Mouse (Mus musculus) midbrain, postnatal 0 days (tissue): ENCODE measurements around the gene Caly. TPM values are rescaled to one million over a fixed set of nuclear protein-coding genes. Genes with fewer than 3 reads are reported as not detected.

Source experiments
- ATAC-seq: fragments of 200-750 bp; cut with Nextera tagmentation; 2 replicates; pipeline ENCODE4 v1.8.0; 2017; ENCODE audit warnings: moderate number of reproducible peaks, mild to moderate bottlenecking, moderate TSS enrichment, moderate library complexity; ENCODE audit not compliant: low FRiP score
- DNase-seq: peaks from one replicate; pipeline ENCODE4 v3.0.0-alpha.2; 2015; ENCODE audit warnings: low spot score
- H3K27ac ChIP-seq: fragments of 300-500 bp; sonication (generic); 2 replicates; pipeline ENCODE4 v1.5.1; 2014; ENCODE audit warnings: low read depth, mild to moderate bottlenecking, low read length, mixed read lengths
- H3K27me3 ChIP-seq: fragments of 300-500 bp; sonication (generic); 2 replicates; pipeline ENCODE4 v1.6.1; 2014; ENCODE audit warnings: low read length, control low read depth, mixed read lengths; ENCODE audit not compliant: insufficient read depth
- H3K36me3 ChIP-seq: fragments of 300-500 bp; sonication (generic); 2 replicates; pipeline ENCODE4 v1.6.1; 2014; ENCODE audit warnings: low read length, control low read depth, mixed read lengths; ENCODE audit not compliant: insufficient read depth
- H3K4me1 ChIP-seq: fragments of 300-500 bp; sonication (generic); 2 replicates; pipeline ENCODE4 v1.6.1; 2014; ENCODE audit warnings: mild to moderate bottlenecking, control low read depth, antibody characterized with exemption, low read length, mixed read lengths; ENCODE audit not compliant: insufficient read depth
- H3K4me2 ChIP-seq: fragments of 300-500 bp; sonication (generic); 2 replicates; pipeline ENCODE4 v1.6.1; 2014; ENCODE audit warnings: low read depth, mild to moderate bottlenecking, low read length, mixed read lengths; ENCODE audit not compliant: poor library complexity, severe bottlenecking
- H3K4me3 ChIP-seq: fragments of 300-500 bp; sonication (generic); 2 replicates; pipeline ENCODE4 v1.5.1; 2014; ENCODE audit warnings: low read depth, mild to moderate bottlenecking, low read length, moderate library complexity
- H3K9ac ChIP-seq: fragments of 300-500 bp; sonication (generic); replicated peaks from 2 replicates; pipeline ENCODE4 v1.6.1; 2014; ENCODE audit warnings: mild to moderate bottlenecking, low read length, moderate library complexity, mixed read lengths; ENCODE audit not compliant: poor library complexity, severe bottlenecking
- H3K9me3 ChIP-seq: fragments of 300-500 bp; sonication (generic); 2 replicates; pipeline ENCODE4 v1.6.1; 2016; ENCODE audit warnings: low read length, control low read depth
- CTCF ChIP-seq: IDR thresholded peaks from 2 replicates; pipeline ENCODE4 v1.5.1; 2016; ENCODE audit warnings: antibody characterized with exemption, mild to moderate bottlenecking
- WGBS: fragments of 180-500 bp; shearing (Covaris S2); extraction: QIAGEN DNeasy Blood & Tissue Kit; methylation state at CpG from one replicate; pipeline ENCODE4 v1.1.7; 2014; 5-methylcytosine and 5-hydroxymethylcytosine counted together
- polyA plus RNA-seq: library from polyadenylated mRNA; unstranded; fragments of >200 nt; fragmentation: Nextera tagmentation; extraction: Ambion mirVana; gene quantifications from 2 replicates; pipeline ENCODE4 v1.2.1, GENCODE M21; 2015
- total RNA-seq: library from RNA; depleted of rRNA; stranded (reverse); fragments of >200 nt; gene quantifications from 2 replicates; pipeline ENCODE4 v1.2.3, GENCODE M21; 2014

Caly gene
- total and polyA plus RNA-seq, 2 experiments from 2014 or later, result 435 to 595 TPM

- no peaks in the 10 kb centered on the region for H3K36me3 ChIP-seq
- H3K4me3 ChIP-seq, result peak overlapping the region; percentile 44
- no peaks in the 10 kb centered on the region for H3K9me3 ChIP-seq
- peak overlapping the region; percentile 69 for H3K9ac ChIP-seq
- H3K27ac ChIP-seq, result peak overlapping the region; percentile 84
- 2% methylated on average over 24 of the region's 24 CpGs for WGBS
- peaks cover 7% of the 10 kb centered on the region; the same call in 1 of the 2 replicates for H3K4me1 ChIP-seq
- TF ChIP-seq CTCF, result peak; percentile 53
- ATAC-seq (peak; percentile 76), DNase-seq (peak; percentile 97)
- peak overlapping the region; percentile 71 for H3K4me2 ChIP-seq
- H3K27me3 ChIP-seq, result no peaks in the 10 kb centered on the region; the same call in 1 of the 2 replicates
These were observed 1.7 kb downstream of the Caly start for GRCm38 (mm10) chr7:140080503-140081156.

- ATAC-seq, result no peak
- Histone ChIP-seq H3K4me2 (0 out of 2 replicates have a peak overlapping the region, but pooled peaks have one; percentile 71), H3K27ac (no peak overlapping the region), H3K36me3 (no peaks in the 10 kb centered on the region), H3K9ac (no peak overlapping the region), H3K4me1 (peaks cover 7% of the 10 kb centered on the region; the same call in 1 of the 2 replicates), H3K27me3 (no peaks in the 10 kb centered on the region; the same call in 1 of the 2 replicates), H3K4me3 (no peak overlapping the region), H3K9me3 (no peaks in the 10 kb centered on the region)
- peak; percentile 91 for TF ChIP-seq CTCF
- 9% methylated on average over 5 of the region's 5 CpGs for WGBS
- peak; percentile 85 for DNase-seq
These were observed 3.6 kb downstream of the Caly start for GRCm38 (mm10) chr7:140078711-140079110.

- no peak overlapping the region for H3K27ac ChIP-seq
- H3K27me3 ChIP-seq, result peaks cover 4% of the 10 kb centered on the region; the same call in 1 of the 2 replicates
- DNase-seq (no peak), ATAC-seq (no peak)
- no peak overlapping the region for H3K4me3 ChIP-seq
- H3K9me3 ChIP-seq, result no peaks in the 10 kb centered on the region
- no peak for TF ChIP-seq CTCF
- no peak overlapping the region for H3K4me2 ChIP-seq
- peaks cover 7% of the 10 kb centered on the region; the same call in 1 of the 2 replicates for H3K4me1 ChIP-seq
- no peak overlapping the region for H3K9ac ChIP-seq
- 81% methylated on average over 6 of the region's 6 CpGs for WGBS
- 0 out of 2 replicates have a peak, but pooled peaks cover 4% of the 10 kb centered on the region for H3K36me3 ChIP-seq
These were observed 4.7 kb downstream of the Caly start for GRCm38 (mm10) chr7:140077698-140078097.

GRCm38 (mm10) chr7:140070042-140070711 lies 12.2 kb downstream of the Caly start:
- Histone ChIP-seq H3K4me1 (no peaks in the 10 kb centered on the region), H3K36me3 (peaks cover 32% of the 10 kb centered on the region), H3K4me2 (peak overlapping the region; percentile 24; the same call in 1 of the 2 replicates), H3K9me3 (no peaks in the 10 kb centered on the region), H3K27ac (no peak overlapping the region), H3K27me3 (peaks cover 15% of the 10 kb centered on the region), H3K9ac (no peak overlapping the region), H3K4me3 (0 out of 2 replicates have a peak overlapping the region, but pooled peaks have one; percentile 8)
- ATAC-seq, result no peak
- 40% methylated on average over 35 of the region's 39 CpGs for WGBS
- no peak for TF ChIP-seq CTCF
- no peak for DNase-seq

- no peak for ATAC-seq
- no peaks in the 10 kb centered on the region for H3K9me3 ChIP-seq
- TF ChIP-seq CTCF, result no peak
- peaks cover 25% of the 10 kb centered on the region for H3K36me3 ChIP-seq
- H3K4me2 ChIP-seq, result no peak overlapping the region
- no peaks in the 10 kb centered on the region for H3K4me1 ChIP-seq
- no peak overlapping the region for H3K9ac ChIP-seq
- no peak overlapping the region for H3K4me3 ChIP-seq
- peaks cover 29% of the 10 kb centered on the region for H3K27me3 ChIP-seq
- DNase-seq, result no peak
- 71% methylated on average over 6 of the region's 6 CpGs for WGBS
- H3K27ac ChIP-seq, result no peak overlapping the region
These were observed 15.0 kb downstream of the Caly start for GRCm38 (mm10) chr7:140067397-140067796.

- H3K9ac ChIP-seq, result no peak overlapping the region
- peaks cover 26% of the 10 kb centered on the region for H3K27me3 ChIP-seq
- no peaks in the 10 kb centered on the region; the same call in 1 of the 2 replicates for H3K4me1 ChIP-seq
- DNase-seq (peak; percentile 89), ATAC-seq (no peak; the same call in 1 of the 2 replicates)
- H3K27ac ChIP-seq, result no peak overlapping the region
- peak; percentile 91 for TF ChIP-seq CTCF
- H3K4me2 ChIP-seq, result no peak overlapping the region
- no peak overlapping the region for H3K4me3 ChIP-seq
- WGBS, result 16% methylated on average over 7 of the region's 7 CpGs
- no peaks in the 10 kb centered on the region for H3K9me3 ChIP-seq
- no peaks in the 10 kb centered on the region; the same call in 1 of the 2 replicates for H3K36me3 ChIP-seq
These were observed 19.3 kb downstream of the Caly start for GRCm38 (mm10) chr7:140063092-140063491.
